Mouse (Mus musculus) cerebral cortex, adult 2 months (tissue): ENCODE data around the gene Eef2kmt.

ENCODE experiments used
- WGBS: fragments of 180-500 bp; shearing (Covaris S2); methylation state at CpG from one replicate; pipeline ENCODE4 v1.1.7; 2018; 5-methylcytosine and 5-hydroxymethylcytosine counted together

The Eef2kmt gene

DNA sequence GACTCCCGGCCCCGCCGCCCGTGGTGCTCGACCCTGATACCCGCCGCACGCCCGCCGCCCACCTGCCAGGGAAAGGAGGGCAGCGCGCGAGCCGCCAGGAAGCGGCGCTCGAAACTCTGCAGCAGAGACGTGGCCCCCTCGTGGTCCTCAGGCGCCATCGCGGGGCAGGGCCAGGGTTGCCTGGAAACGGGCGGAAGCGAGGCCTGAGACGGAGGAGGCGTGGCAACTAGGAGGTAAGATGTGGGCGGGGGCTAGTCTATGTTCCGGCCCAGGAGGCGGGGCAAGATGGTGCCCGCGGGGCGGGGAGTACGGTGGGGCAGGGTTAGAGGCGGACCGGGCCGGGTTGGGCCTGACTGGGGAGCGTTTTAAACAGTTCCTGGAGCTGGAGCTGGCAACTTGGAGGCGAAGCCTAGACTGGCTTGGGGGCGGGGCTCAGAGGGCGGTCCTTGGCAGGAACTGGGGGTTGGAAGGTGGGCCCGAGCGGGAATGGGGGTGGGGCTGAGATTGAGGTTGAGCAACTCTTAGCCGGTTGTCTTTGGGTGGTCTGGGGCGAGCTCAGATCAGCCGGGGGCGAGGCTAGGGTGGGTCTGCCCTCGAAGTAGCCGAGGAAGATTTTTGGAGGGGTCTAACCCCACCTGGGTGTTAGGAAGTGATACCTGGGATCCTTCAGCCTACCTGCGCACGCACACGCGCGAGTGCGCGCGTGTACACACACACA is at the start of gene Eef2kmt:
Eef2kmt (minus strand) TSS at position 205 of the 718 bp plus-strand sequence.
- 2% methylated on average over 55 of the region's 57 CpGs for WGBS

DNA sequence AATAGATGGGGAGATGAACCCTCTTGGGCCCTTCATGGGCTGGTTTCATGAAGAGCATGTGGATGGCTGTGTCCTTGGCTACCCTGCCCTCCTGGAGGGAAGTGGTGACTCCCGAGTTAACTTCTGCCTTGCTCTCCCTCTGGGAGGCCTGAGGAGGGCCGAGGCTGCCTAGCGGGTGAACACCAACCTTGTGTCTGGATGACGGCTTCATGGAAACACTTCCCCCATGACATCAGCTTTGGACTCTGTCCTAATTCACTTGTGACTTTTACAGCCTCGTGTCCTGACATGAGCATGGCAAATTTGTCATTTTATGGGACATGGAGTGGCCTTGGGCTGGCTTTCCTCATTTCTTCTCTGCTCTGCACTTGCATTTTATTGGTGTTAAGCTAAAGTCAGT is 39.5 kb upstream of the Eef2kmt start:
- 65% methylated on average over 5 of the region's 5 CpGs for WGBS

DNA sequence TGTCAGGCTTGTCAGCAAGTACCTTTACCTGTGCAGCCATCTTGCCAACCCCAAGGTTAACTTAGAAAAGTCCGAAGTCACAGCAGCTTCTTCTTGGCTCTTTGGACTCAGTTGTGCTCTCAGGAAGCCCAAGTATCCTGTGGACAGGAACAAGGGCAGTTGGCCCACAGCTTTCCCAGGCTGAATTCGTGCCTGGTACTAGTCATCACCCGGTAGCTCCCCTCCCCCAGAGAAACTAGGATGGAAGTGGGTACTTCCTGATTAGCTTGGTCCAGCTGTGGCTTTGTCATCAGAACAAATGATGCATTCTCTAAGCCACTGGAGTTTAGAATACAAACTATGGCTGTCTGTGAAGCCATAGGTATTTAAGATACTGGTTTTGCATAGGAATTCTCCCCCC is 29.6 kb upstream of the Eef2kmt start:
- 53% methylated on average over 3 of the region's 3 CpGs for WGBS

DNA sequence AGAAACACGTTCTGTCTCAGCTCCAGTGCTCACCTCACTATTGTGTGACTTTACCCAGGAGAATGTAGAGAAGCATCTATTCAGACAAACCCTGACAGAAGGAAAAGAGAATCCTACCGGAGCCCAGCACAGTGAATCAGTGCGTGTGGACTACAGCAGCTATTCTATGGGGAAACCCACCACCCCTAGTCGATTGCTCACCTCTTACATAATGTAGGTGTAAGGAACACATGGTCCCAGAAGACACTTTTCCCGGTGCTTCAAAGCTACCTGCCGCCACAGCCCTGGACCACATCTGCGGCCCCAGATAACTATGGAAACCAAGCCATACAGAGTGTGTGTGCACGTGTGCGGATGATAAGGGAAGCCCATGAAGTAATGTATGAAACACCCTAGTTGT is 26.9 kb upstream of the Eef2kmt start:
- WGBS = 93% methylated on average over 9 of the region's 9 CpGs

DNA sequence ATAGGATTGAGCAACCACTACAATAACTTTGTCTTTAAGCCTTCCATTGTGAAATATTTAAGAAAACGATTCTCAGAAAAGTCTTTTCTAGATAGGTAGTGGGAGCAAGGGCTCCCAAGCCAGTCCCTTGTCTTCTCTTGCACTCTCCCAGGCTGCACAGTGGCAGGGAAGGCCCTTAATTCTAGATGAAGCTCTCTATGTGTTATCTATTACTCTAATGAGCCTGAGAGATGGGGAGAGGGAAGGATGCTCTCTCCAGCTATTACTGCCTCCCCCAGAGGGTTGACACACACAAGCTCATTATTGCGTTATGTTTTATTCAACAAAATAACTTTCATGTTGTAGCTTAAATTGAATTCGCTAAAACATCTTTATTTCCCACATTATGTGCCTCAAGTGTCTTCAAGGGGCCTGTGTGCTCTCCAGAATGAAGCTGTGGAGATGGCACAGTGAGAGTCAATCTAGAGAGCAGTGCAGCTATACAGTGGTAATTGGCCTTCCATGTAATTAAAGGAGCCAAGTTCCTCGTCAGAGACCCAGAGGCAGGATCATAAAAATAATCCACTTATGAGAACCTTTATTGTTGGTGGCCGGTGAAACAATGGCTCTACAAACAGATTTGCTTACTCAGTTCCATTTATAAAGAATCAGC is 23.9 kb upstream of the Eef2kmt start:
- WGBS = 80% methylated on average over 5 of the region's 5 CpGs

DNA sequence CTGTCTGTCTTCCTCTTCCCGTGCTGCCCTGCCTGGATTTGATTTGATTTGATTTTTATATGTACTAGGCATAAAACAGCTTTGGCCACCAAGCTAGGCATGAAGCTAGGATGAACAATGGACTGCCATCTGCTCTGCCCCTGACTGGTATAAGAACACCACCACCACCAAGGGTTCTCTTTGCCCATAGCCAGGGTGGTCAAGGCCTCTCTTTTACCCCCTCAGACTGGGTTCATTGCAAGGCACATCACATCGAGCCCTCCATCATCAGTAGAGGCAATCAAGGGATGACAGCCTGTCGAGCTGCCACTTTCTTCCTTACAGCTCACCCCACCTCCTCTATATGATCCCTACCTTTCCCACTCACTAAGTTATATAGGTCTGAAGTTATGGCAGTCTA is 16.6 kb upstream of the Eef2kmt start:
- 80% methylated on average over 3 of the region's 3 CpGs for WGBS

DNA sequence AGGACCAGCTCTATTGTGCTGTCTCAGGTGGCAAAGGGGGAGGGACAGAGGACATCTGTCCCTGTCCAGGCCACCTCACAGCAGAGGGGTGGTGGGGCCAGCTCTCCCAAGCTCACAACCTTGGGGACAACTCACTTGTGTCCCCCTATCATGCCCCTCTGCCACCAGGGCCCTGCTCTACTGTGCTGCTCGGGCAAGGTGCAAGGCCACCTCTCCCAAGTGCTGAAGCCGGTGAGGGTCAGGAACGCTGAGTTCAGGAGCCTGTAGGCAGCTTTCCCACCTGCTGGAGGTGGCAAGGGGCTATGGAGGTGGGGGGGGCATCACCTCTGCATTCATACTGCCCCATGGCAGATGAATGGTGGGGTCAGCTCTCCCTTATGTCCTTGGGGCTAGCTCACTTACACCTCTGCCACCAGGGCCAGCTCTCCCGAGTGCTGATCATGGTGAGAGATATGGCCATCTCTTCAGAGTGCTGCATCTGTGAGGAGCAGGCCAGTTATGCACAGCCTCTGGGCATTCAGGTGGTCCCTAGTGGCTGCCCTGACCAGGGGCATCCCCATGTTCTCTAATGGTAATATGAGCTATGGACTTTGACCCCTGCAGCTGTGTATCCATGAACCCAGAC is 15.7 kb upstream of the Eef2kmt start:
- WGBS = 89% methylated on average over 4 of the region's 4 CpGs

DNA sequence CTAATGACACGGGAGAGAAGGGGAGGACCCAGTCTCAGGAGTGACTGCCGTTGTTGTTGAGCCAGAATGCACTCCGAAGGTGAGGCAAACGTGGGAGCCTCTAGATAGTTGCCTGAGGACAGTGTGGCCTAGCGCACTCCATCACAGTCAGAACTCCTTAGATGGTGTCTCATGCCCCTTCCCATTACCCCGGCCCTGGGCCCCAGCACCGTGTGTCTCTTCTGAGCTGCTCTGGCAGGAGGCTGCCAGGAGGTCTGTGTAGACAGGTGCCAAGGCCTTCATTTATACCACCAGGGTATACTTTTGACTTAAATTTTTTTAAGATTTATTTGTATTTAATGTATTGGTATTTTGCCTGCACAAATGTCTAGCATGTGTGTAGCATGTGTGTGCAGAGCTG is 8.1 kb upstream of the Eef2kmt start:
- 91% methylated on average over 7 of the region's 7 CpGs for WGBS

DNA sequence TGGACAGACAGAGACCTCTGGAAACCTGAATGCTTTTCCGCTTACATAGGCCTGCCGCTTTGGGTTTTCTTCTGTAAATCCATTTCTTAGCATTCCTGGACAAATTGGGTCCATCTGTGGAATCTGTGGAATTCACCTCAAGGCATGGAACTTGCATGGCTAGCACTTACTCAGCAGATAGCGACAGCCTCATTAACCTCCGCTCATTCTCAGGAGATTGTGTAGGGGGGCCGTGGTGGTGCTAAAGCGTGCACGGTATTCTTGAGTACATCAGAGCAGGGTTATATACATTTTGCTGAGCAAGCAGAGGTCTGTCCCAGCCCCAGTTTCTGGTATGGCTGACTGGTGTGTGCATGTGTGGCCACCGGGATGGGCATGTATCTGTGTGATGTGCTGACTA is 7.4 kb upstream of the Eef2kmt start:
- 88% methylated on average over 8 of the region's 8 CpGs for WGBS

DNA sequence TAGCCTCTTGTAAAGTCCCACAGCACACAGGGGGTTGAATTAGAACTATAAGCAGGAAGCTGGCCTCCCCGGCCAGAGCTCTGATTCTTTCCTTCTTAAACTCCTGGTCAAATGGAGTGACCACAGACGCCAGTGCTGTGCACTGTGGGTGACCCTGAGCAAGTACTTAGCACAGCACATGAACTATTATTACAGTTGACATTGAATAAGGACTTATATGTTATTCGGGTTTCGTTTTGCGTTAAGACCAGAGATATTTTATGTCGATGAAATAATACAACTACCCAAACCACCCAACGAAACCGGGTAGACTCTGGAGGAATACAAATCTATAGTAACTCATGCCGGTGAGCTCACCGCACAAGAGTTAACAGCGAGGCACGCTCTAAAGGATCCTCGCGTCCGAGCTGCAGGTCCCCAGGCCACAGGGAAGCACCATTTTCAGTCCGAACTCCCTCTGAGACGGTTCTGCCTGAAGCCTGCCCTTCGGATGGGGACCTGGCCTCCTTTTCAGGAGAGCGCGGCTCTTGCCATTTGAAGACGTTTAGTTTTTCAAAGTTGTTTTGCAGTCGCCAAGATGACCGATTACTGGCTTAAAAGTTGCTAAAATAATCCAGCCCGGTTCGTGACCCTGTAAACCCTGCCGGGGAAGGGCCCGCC is 572 bp downstream of the Eef2kmt start:
- WGBS = 6% methylated on average over 27 of the region's 27 CpGs

DNA sequence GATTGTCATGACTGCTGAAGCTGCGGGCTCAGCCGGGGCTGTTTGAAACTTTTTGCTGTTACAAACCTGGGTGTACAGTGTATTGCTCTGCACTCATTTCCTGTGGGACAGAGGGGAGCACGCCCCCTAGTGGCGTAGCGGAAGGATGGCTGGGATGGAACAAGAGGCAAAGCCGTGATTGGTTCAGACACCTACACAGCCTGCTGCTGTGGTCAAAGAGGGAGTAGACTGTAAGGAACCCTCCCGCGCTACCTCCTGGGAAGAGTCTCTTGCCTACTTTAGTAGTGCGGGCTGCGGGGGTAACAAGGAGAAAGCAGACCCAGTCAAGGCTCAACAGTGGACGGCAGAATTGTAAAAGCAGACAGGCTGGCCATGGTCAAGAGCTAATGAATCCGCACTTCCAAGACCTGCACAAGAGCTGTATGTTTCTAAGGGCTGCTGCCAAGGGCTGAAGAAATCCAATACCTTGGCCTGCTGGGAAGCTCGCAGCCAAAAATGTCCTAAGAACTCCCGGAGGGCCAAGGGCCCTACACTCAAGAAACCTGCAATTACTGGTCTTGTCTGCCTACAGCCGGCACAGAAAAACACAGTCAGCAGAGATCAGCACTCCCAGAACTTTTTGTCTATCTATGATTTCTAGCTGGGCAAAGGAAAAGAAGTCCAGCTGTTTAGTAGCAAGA is 1.3 kb downstream of the Eef2kmt start:
- WGBS = 12% methylated on average over 15 of the region's 15 CpGs

DNA sequence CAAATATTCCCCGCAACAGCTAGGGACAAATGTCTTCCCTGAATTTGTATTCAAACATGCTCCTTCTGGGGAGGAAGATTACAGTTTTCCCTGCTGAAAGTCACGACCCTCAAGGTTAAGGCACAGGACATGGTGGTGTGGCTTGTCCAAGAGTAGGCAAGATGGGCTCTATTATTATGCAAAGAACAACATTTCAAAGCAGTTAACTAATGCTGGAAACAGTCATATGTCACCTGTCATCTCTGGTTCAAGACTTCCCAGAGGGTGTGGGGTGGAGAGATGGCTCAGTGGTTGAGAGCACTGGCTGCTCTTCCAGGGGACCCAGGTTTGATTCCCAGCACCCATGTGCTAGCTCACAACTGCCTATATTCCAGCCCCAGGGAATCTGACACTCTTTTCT is 3.5 kb downstream of the Eef2kmt start:
- WGBS = 96% methylated on average over 2 of the region's 2 CpGs

DNA sequence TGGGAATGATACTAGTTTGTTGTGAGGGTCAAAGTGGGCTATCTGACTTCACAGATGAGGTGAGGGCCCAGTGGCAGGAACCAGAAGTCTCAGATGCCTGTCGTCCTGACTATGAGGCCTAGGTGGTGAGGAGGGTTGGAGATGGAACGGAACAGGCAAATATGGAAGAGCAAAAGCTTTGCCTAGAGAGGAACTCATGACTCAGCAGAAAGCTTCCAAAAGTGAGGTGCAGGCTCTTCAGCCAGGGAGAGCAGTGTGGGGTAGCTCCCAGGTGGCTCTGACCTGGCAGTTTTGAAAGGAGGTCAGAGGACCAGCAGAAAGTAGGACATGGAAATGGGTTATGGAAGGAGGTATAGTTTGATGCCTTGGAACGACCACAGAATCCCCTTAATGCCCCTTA is 4.9 kb downstream of the Eef2kmt start:
- WGBS = 97% methylated on average over 3 of the region's 3 CpGs

DNA sequence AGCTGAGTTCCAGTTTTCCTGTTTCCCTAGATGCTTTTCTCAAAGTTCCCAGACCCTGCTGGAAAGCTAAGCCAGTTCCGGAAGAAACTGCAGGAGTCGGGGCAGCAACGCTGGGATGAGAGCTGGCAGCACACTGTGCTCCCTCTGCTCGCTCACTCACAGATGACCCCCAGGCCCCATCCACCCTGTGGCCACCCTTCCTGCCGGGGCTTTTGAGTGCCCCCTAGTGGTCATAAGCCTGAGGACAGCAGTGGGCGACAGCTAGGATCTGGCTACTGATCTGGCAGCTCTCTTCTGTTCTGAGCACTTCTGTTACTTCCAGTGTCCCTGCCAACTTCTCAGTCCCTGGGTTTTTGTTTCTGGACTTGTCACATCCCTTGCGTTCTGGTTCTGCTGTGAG is 11.4 kb downstream of the Eef2kmt start:
- 30% methylated on average over 7 of the region's 7 CpGs for WGBS

DNA sequence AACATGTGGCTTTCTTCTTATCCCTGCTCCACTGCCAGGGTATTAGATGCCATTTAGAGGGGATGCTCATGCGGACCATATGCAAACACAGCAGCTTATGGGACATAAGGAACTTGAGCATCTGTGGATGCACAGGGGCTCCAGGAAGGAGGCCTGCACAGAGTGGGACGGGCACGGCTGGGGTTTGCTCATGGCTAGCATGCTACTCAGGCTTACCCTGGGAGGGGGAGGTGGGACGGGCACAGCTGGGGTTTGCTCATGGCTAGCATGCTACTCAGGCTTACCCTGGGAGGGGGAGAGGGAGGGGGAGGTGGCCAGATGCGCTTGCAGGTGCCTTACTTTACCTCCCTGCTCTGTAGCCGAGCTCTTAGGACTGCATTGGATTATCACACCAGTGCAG is 12.9 kb downstream of the Eef2kmt start:
- WGBS = 92% methylated on average over 6 of the region's 6 CpGs

DNA sequence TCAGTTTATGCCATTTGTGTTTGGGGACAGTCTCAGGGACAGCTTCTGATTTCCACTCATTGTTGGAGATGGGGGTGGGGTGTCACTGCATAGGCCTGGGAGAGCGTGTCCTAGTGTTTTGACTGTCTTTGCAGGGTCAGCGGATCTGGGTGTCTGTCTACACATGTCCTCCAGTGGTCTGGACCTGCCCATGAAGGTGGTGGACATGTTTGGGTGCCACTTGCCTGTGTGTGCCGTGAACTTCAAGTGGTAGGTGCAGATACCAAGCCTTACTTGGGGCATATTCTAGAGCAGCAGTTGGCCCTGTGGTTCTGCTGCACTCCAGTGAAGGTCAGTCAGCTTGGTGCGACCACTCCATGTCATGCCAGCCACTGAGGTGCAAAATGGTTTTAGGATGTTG is 13.4 kb downstream of the Eef2kmt start:
- WGBS = 93% methylated on average over 4 of the region's 4 CpGs

DNA sequence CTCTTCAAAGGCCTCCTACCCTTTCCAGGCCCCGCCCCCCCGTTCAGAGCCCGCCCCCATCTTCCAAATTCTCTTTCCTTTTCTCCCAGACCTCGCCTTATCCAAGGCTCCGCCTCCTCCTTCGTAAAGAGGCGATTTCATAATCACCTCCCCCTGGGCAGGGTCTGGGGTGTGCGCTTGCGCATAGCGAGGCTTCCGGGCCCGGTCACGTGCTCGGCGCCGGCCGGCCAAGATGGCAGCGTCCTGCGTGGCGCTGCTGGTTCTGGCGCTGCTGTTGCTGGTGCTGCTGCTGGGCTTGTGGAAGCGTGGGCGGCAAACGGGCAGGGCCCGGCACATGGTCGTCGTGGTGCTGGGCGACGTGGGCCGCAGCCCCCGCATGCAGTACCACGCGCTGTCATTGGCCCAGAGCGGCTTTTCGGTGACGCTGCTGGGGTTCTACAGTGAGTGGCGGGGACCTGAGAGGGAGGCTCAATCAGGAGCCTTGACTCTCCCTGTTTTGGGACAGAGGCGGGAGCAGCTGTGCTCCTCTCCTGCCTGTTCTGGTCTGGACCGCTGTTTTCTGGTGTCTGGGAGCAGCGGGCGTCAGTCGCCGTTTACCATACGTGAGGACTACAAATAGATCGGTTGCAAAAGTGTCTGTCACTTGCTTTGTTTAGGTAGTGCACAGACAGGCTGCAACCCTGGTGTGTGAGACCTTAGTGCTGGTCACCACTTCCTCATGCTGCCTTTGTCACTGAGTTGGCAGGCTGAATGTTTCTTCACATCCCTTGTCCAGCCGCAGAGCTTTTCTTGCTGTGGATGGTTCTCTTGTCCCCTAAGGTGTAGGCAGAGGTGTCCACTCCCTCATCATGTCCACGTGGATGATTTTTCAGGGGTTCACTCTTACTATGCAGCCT is 22.1 kb downstream of the Eef2kmt start, which contains the start of gene Alg1:
Alg1 (plus strand) TSS at position 204 of the 896 bp plus-strand sequence.
- under 1% methylated on average over 47 of the region's 47 CpGs for WGBS

DNA sequence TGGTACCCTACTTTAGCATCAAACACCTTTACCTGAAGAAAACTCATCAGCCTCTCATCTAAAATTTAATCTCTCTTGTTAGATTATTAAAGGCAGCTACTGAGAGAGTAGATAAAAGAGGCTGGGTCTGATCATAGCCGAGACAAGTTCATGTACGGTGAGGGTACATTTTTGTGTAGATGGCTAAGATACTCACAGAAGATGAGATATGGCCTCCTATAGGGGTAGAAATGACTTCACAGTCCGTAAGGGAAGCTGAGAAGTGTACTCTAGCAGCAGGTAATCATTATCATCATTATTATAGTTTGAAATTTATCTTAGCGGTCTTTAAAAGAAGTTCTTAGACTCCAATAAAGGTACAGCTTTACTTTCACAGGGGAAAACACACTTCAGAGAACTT is 22.8 kb downstream of the Eef2kmt start:
- WGBS = 66% methylated on average over 4 of the region's 4 CpGs

DNA sequence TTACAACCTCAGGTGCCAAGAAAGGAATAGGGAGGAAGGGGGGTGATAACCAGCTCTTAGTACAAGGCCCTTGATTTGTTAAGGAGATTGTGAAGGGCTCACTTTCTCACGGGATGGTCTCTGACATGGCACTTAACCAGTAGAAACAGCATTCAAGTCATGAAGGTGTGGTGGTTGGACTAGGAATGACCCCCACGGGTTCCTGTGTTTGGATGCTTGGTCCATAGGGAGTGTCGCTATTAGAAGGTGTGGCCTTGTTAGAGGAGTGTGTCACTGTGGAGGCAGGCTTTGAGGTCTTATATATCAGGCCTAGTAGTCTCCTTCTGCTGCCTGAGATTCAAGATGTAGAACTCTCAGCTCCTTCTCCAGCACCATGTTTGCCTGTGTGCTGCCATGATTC is 27.7 kb downstream of the Eef2kmt start:
- WGBS = 87% methylated on average over 3 of the region's 3 CpGs

DNA sequence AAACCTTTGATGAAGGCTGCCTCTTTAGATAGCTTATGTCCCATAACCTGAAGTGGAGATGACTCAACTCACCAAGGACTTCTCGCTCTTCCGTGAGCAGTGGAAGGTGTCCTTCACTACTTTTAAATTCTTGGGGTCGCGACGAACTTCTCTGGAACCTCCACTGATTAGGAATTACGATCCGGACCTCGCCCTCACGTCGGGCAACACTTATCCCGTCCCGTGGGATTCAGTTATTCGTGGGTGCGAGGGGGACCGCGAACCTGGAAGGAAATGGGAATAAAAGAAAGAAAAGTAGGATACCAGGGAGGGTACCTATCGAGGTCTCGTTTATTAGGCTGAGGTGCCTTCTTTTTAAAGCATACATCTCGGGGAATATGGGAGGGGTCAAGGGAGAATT is 28.3 kb downstream of the Eef2kmt start:
- WGBS = 88% methylated on average over 19 of the region's 19 CpGs

DNA sequence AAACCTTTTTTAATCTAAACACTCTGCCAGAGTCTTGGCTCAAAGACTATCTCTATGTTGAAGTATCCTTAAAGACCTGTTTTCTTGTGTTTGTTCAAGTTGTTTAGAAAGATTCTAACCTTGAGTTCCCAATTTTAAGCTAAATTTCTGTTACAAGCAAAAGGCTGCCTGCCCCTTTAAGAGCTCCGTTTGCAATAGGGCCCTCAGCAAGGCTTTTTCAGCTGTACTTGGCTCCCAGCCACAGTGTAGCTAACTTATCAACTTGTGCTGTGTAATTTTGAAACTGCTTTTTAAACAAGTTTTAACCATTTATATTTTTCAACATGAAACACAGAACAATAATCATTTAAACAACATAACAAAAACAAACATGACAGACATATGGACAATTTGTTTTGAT is 29.2 kb downstream of the Eef2kmt start:
- WGBS = 4% methylated on average over 1 of the region's 1 CpGs
